Mouse (Mus musculus): ENCODE results near the gene Tmbim7.
"Not testable (repeated sequence)": the region's sequence is repeated elsewhere in the genome, so short reads cannot be mapped to it uniquely, and the experiment has no call there.

Gene Tmbim7

GRCm38 (mm10) chr5:3650881-3651280 lies at the start of gene Tmbim7:
Gene Tmbim7, plus strand, starts transcription at chr5:3651181.
- DNase-seq (ENCODE audit: low read depth, low spot score) = no peak

- no peak for DNase-seq (ENCODE audit: low read depth, low spot score)
These were observed 43.9 kb upstream of the Tmbim7 start for GRCm38 (mm10) chr5:3607114-3607513.

GRCm38 (mm10) chr5:3609241-3609640 lies 41.7 kb upstream of the Tmbim7 start:
- DNase-seq (ENCODE audit: low read depth, low spot score) = no peak

GRCm38 (mm10) chr5:3611835-3612234 lies 39.1 kb upstream of the Tmbim7 start:
- DNase-seq (ENCODE audit: low read depth, low spot score) = not testable (repeated sequence)

GRCm38 (mm10) chr5:3620486-3620885 lies 30.5 kb upstream of the Tmbim7 start:
- DNase-seq (ENCODE audit: low read depth, low spot score) = no peak

GRCm38 (mm10) chr5:3630055-3630454 lies 20.9 kb upstream of the Tmbim7 start:
- no peak for DNase-seq (ENCODE audit: low read depth, low spot score)

- no peak for DNase-seq (ENCODE audit: low read depth, low spot score)
These were observed 19.3 kb upstream of the Tmbim7 start for GRCm38 (mm10) chr5:3631512-3632271.

- DNase-seq (ENCODE audit: low read depth, low spot score) = no peak
These were observed 18.7 kb upstream of the Tmbim7 start for GRCm38 (mm10) chr5:3632285-3632684.

GRCm38 (mm10) chr5:3633315-3633714 lies 17.7 kb upstream of the Tmbim7 start:
- DNase-seq (ENCODE audit: low read depth, low spot score) = no peak

- no peak for DNase-seq (ENCODE audit: low read depth, low spot score)
These were observed 17.0 kb upstream of the Tmbim7 start for GRCm38 (mm10) chr5:3633951-3634350.

- no peak for DNase-seq (ENCODE audit: low read depth, low spot score)
These were observed 15.7 kb upstream of the Tmbim7 start for GRCm38 (mm10) chr5:3635286-3635685.

- no peak for DNase-seq (ENCODE audit: low read depth, low spot score)
These were observed 6.4 kb upstream of the Tmbim7 start for GRCm38 (mm10) chr5:3644621-3645020.

- DNase-seq (ENCODE audit: low read depth, low spot score) = no peak
These were observed 5.7 kb upstream of the Tmbim7 start for GRCm38 (mm10) chr5:3645326-3645725.

- no peak for DNase-seq (ENCODE audit: low read depth, low spot score)
These were observed 4.4 kb upstream of the Tmbim7 start for GRCm38 (mm10) chr5:3646539-3646938.

- DNase-seq (ENCODE audit: low read depth, low spot score) = peak; percentile 63
These were observed 3.8 kb upstream of the Tmbim7 start for GRCm38 (mm10) chr5:3646991-3647707.

GRCm38 (mm10) chr5:3647708-3648121 lies 3.3 kb upstream of the Tmbim7 start:
- DNase-seq (ENCODE audit: low read depth, low spot score) = peak; percentile 58

GRCm38 (mm10) chr5:3648206-3648848 lies 2.7 kb upstream of the Tmbim7 start:
- DNase-seq (ENCODE audit: low read depth, low spot score) = no peak

GRCm38 (mm10) chr5:3648849-3649210 lies 2.2 kb upstream of the Tmbim7 start:
- DNase-seq (ENCODE audit: low read depth, low spot score) = no peak

GRCm38 (mm10) chr5:3651621-3652020 lies 640 bp downstream of the Tmbim7 start:
- DNase-seq (ENCODE audit: low read depth, low spot score) = no peak

GRCm38 (mm10) chr5:3652903-3653575 lies 2.1 kb downstream of the Tmbim7 start:
- not testable (repeated sequence) for DNase-seq (ENCODE audit: low read depth, low spot score)

GRCm38 (mm10) chr5:3653801-3654200 lies 2.8 kb downstream of the Tmbim7 start:
- DNase-seq (ENCODE audit: low read depth, low spot score) = no peak

GRCm38 (mm10) chr5:3657085-3657484 lies 6.1 kb downstream of the Tmbim7 start, which contains the start of gene Gatad1:
Gene Gatad1, minus strand, starts transcription at chr5:3657185.
- no peak for DNase-seq (ENCODE audit: low read depth, low spot score)

All from telencephalon, adult 2 months (tissue).